Mouse (Mus musculus) liver, embryonic 13.5 days (tissue): ENCODE measurements around the gene Itpr2. TPM values are rescaled to one million over a fixed set of nuclear protein-coding genes. Genes with fewer than 3 reads are reported as not detected.

ENCODE experiments used
- ATAC-seq: fragments of 200-750 bp; cut with Nextera tagmentation; 2 replicates; pipeline ENCODE4 v1.8.0; 2017; ENCODE audit warnings: low read depth, mild to moderate bottlenecking, moderate number of reproducible peaks, moderate library complexity
- DNase-seq: peaks from one replicate; pipeline ENCODE4 v3.0.0; 2022
- H3K27ac ChIP-seq: fragments of 300-500 bp; sonication (generic); 2 replicates; pipeline ENCODE4 v1.5.1; 2015; ENCODE audit warnings: moderate library complexity, mild to moderate bottlenecking, inconsistent platforms
- H3K27me3 ChIP-seq: fragments of 300-500 bp; sonication (generic); 2 replicates; pipeline ENCODE4 v1.6.1; 2015; ENCODE audit warnings: mild to moderate bottlenecking, inconsistent platforms
- H3K36me3 ChIP-seq: fragments of 300-500 bp; sonication (generic); 2 replicates; pipeline ENCODE4 v1.6.1; 2015; ENCODE audit warnings: mild to moderate bottlenecking, inconsistent platforms
- H3K4me1 ChIP-seq: fragments of 300-500 bp; sonication (generic); replicated peaks from 2 replicates; pipeline ENCODE4 v1.6.1; 2015; ENCODE audit warnings: inconsistent platforms
- H3K4me2 ChIP-seq: fragments of 300-500 bp; sonication (generic); 2 replicates; pipeline ENCODE4 v1.6.1; 2015; ENCODE audit warnings: inconsistent platforms, mild to moderate bottlenecking, moderate library complexity
- H3K4me3 ChIP-seq: fragments of 300-500 bp; sonication (generic); replicated peaks from 2 replicates; pipeline ENCODE4 v1.5.1; 2015; ENCODE audit warnings: mild to moderate bottlenecking, inconsistent platforms
- H3K9ac ChIP-seq: fragments of 300-500 bp; sonication (generic); 2 replicates; pipeline ENCODE4 v1.6.1; 2015; ENCODE audit warnings: mild to moderate bottlenecking, inconsistent platforms
- H3K9me3 ChIP-seq: fragments of 300-500 bp; sonication (generic); replicated peaks from 2 replicates; pipeline ENCODE4 v1.6.1; 2016; ENCODE audit warnings: inconsistent platforms
- WGBS: fragments of 180-500 bp; shearing (Covaris S2); methylation state at CpG from one replicate; pipeline ENCODE4 v1.1.7; 2015; ENCODE audit not compliant: insufficient replicate concordance; 5-methylcytosine and 5-hydroxymethylcytosine counted together
- polyA plus RNA-seq: library from polyadenylated mRNA; unstranded; fragments of >200 nt; fragmentation: Nextera tagmentation; extraction: Ambion mirVana; gene quantifications from 2 replicates; pipeline ENCODE4 v1.2.1, GENCODE M21; 2015

Itpr2 gene
- polyA plus RNA-seq, 1 experiment from 2014 or later = 2.4 TPM

- Histone ChIP-seq H3K27me3 (no peaks in the 10 kb centered on the region), H3K4me2 (no peak overlapping the region), H3K9me3 (no peaks in the 10 kb centered on the region), H3K27ac (no peak overlapping the region), H3K4me3 (no peak overlapping the region), H3K9ac (no peak overlapping the region), H3K4me1 (no peaks in the 10 kb centered on the region), H3K36me3 (no peaks in the 10 kb centered on the region)
- no peak for ATAC-seq
- 71% methylated on average over 4 of the region's 4 CpGs for WGBS
- DNase-seq = no peak
These were observed 111.9 kb downstream of the Itpr2 start for GRCm38 (mm10) chr6:146390159-146390558.

DNA sequence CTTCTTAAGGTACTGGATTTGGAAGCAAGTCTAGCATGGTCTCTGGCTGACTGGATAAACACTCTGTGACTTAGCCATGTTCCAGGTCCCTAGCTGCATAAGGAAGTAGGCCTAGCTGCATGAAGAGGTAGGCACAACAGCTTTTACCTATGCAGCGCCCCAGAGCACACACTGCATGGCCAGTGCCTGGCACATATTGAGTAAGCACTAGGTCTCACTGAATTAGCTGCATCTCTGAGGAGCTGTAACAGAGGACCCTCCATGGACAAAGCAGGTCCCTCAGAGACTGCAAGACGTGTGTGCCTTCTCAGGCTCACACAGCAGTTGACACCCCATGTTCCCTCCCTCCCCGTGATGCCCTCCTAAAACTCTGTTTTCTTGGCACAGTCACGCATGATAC is 114.0 kb downstream of the Itpr2 start:
- no peak overlapping the region for H3K9ac ChIP-seq
- ATAC-seq = no peak
- H3K4me3 ChIP-seq = no peak overlapping the region
- no peak for DNase-seq
- no peaks in the 10 kb centered on the region for H3K36me3 ChIP-seq
- WGBS = 53% methylated on average over 4 of the region's 4 CpGs
- H3K27ac ChIP-seq = no peak overlapping the region
- no peak overlapping the region for H3K4me2 ChIP-seq
- no peaks in the 10 kb centered on the region for H3K9me3 ChIP-seq
- H3K4me1 ChIP-seq = no peaks in the 10 kb centered on the region
- no peaks in the 10 kb centered on the region for H3K27me3 ChIP-seq

DNA sequence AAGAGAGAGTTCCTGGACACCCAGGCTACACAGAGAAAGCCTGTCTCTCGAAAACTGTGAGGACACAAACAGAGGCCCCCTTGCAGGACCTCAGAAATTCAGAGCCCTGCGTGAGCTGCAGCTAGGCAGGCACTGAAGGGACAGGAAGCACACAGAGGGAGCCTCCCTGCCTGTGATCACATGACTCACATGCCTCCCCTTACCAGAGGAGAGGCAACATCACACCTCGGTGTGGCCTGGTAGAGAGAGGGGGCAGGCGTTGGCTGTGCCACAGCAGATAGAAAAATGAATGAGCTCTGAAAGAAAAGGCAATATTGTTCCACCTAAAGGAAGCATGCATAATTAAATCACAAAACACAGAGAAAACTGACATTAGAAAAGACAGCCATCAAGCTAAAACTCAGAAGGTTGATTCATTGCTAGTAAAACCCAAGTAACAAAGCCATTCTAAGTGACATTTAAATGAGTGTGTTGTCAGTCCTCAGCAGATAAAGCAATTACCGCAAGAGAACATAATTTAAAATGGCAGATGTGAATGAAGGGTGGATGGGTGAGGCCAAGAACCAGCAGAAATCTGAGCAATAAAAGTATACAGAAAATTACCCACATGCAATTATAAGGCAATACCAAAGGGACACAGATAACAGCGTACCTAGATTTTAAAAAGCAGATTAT is 114.8 kb downstream of the Itpr2 start:
- Histone ChIP-seq H3K4me1 (no peaks in the 10 kb centered on the region), H3K36me3 (no peaks in the 10 kb centered on the region), H3K9me3 (no peaks in the 10 kb centered on the region), H3K27me3 (no peaks in the 10 kb centered on the region), H3K9ac (no peak overlapping the region), H3K27ac (no peak overlapping the region), H3K4me3 (no peak overlapping the region), H3K4me2 (no peak overlapping the region)
- WGBS = 43% methylated on average over 6 of the region's 6 CpGs
- ATAC-seq (no peak), DNase-seq (no peak)

DNA sequence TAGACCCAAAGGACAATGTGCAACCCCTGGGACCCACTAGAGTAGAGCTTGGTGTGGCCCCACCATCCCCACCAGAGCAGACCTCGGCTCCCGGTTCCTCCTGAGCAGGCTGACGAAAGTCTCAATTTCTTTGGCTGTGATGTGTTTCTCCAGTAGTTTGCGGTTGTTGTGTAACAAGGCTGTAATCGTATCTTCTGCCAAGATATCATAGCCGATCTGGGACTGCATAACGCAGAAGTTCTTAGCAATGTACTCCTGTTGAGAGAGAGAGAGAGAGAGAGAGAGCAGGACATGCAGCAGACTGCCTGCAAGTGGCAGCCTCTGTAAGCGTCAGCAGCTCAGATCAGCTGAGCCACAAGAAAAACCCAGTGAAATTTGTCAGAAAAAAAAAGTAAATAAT is 122.8 kb downstream of the Itpr2 start:
- ATAC-seq = no peak
- Histone ChIP-seq H3K9ac (no peak overlapping the region), H3K4me1 (no peaks in the 10 kb centered on the region), H3K36me3 (no peaks in the 10 kb centered on the region), H3K9me3 (no peaks in the 10 kb centered on the region), H3K4me2 (no peak overlapping the region), H3K27ac (no peak overlapping the region), H3K4me3 (no peak overlapping the region), H3K27me3 (no peaks in the 10 kb centered on the region)
- DNase-seq = no peak
- 72% methylated on average over 8 of the region's 8 CpGs for WGBS

GRCm38 (mm10) chr6:146371511-146371910 is 130.5 kb downstream of the Itpr2 start:
- WGBS = 50% methylated on average over 2 of the region's 2 CpGs
- Histone ChIP-seq H3K27ac (no peak overlapping the region), H3K9ac (no peak overlapping the region), H3K27me3 (no peaks in the 10 kb centered on the region), H3K4me3 (no peak overlapping the region), H3K36me3 (no peaks in the 10 kb centered on the region), H3K9me3 (no peaks in the 10 kb centered on the region), H3K4me1 (no peaks in the 10 kb centered on the region), H3K4me2 (no peak overlapping the region)
- no peak for ATAC-seq
- no peak for DNase-seq

GRCm38 (mm10) chr6:146366180-146366579 is 135.8 kb downstream of the Itpr2 start:
- Histone ChIP-seq H3K9me3 (no peaks in the 10 kb centered on the region), H3K9ac (no peak overlapping the region), H3K36me3 (no peaks in the 10 kb centered on the region), H3K4me2 (no peak overlapping the region), H3K27ac (no peak overlapping the region), H3K4me1 (no peaks in the 10 kb centered on the region), H3K27me3 (no peaks in the 10 kb centered on the region), H3K4me3 (no peak overlapping the region)
- ATAC-seq = no peak
- WGBS = 67% methylated on average over 4 of the region's 4 CpGs
- no peak for DNase-seq

- H3K9ac ChIP-seq = no peak overlapping the region
- no peaks in the 10 kb centered on the region for H3K4me1 ChIP-seq
- H3K4me3 ChIP-seq = no peak overlapping the region
- WGBS = 53% methylated on average over 4 of the region's 4 CpGs
- no peak overlapping the region for H3K27ac ChIP-seq
- no peaks in the 10 kb centered on the region for H3K9me3 ChIP-seq
- no peak overlapping the region for H3K4me2 ChIP-seq
- DNase-seq (no peak), ATAC-seq (no peak)
- no peaks in the 10 kb centered on the region for H3K36me3 ChIP-seq
- no peaks in the 10 kb centered on the region for H3K27me3 ChIP-seq
These were observed 144.1 kb downstream of the Itpr2 start for GRCm38 (mm10) chr6:146357911-146358310.

GRCm38 (mm10) chr6:146352258-146352805 is 149.7 kb downstream of the Itpr2 start:
- ATAC-seq (no peak), DNase-seq (no peak)
- H3K4me3 ChIP-seq = no peak overlapping the region
- H3K9ac ChIP-seq = no peak overlapping the region
- no peaks in the 10 kb centered on the region for H3K4me1 ChIP-seq
- H3K36me3 ChIP-seq = no peaks in the 10 kb centered on the region
- H3K9me3 ChIP-seq = no peaks in the 10 kb centered on the region
- H3K27ac ChIP-seq = no peak overlapping the region
- no peaks in the 10 kb centered on the region for H3K27me3 ChIP-seq
- no peak overlapping the region for H3K4me2 ChIP-seq
- WGBS = 61% methylated on average over 9 of the region's 9 CpGs

- DNase-seq (no peak), ATAC-seq (no peak)
- Histone ChIP-seq H3K27me3 (no peaks in the 10 kb centered on the region), H3K36me3 (no peaks in the 10 kb centered on the region), H3K4me1 (no peaks in the 10 kb centered on the region), H3K27ac (no peak overlapping the region), H3K4me3 (no peak overlapping the region), H3K4me2 (no peak overlapping the region), H3K9ac (no peak overlapping the region), H3K9me3 (no peaks in the 10 kb centered on the region)
- 63% methylated on average over 7 of the region's 7 CpGs for WGBS
These were observed 150.2 kb downstream of the Itpr2 start for GRCm38 (mm10) chr6:146351816-146352215.

- ATAC-seq = no peak
- Histone ChIP-seq H3K27me3 (no peaks in the 10 kb centered on the region), H3K4me3 (no peak overlapping the region), H3K36me3 (no peaks in the 10 kb centered on the region), H3K4me2 (no peak overlapping the region), H3K4me1 (no peaks in the 10 kb centered on the region), H3K9ac (no peak overlapping the region), H3K9me3 (no peaks in the 10 kb centered on the region), H3K27ac (no peak overlapping the region)
- WGBS = 56% methylated on average over 4 of the region's 4 CpGs
- no peak for DNase-seq
These were observed 154.5 kb downstream of the Itpr2 start for GRCm38 (mm10) chr6:146347568-146347967.

GRCm38 (mm10) chr6:146346545-146347195 is 155.4 kb downstream of the Itpr2 start:
- 74% methylated on average over 8 of the region's 8 CpGs for WGBS
- Histone ChIP-seq H3K27ac (no peak overlapping the region), H3K36me3 (no peaks in the 10 kb centered on the region), H3K4me1 (no peaks in the 10 kb centered on the region), H3K27me3 (no peaks in the 10 kb centered on the region), H3K4me3 (no peak overlapping the region), H3K9ac (no peak overlapping the region), H3K9me3 (no peaks in the 10 kb centered on the region), H3K4me2 (no peak overlapping the region)
- ATAC-seq (no peak), DNase-seq (no peak)

DNA sequence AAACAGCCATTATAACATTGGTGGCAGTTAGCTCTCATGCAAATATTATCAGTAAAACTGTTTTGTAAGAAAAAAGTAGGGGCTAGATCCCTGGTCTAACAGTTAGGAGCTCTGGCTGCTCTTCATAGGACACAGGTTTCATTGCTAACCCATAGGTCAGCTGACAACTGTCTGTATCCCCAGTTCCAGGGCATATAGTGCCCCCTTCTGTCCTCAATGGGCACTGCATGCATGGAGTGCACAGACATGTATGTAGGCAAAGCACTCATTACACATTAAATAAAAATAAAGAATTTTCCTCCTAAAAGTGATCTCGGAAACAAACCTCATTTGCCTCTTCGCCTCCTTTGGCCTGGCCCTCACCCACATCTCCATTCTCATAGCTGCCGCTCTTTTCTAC is 157.3 kb downstream of the Itpr2 start:
- no peaks in the 10 kb centered on the region for H3K9me3 ChIP-seq
- H3K9ac ChIP-seq = no peak overlapping the region
- 75% methylated on average over 3 of the region's 3 CpGs for WGBS
- no peak overlapping the region for H3K4me3 ChIP-seq
- no peak overlapping the region for H3K4me2 ChIP-seq
- DNase-seq (no peak), ATAC-seq (no peak)
- H3K27ac ChIP-seq = no peak overlapping the region
- H3K36me3 ChIP-seq = no peaks in the 10 kb centered on the region
- no peaks in the 10 kb centered on the region for H3K4me1 ChIP-seq
- no peaks in the 10 kb centered on the region for H3K27me3 ChIP-seq
